In the genomic region with DNA sequence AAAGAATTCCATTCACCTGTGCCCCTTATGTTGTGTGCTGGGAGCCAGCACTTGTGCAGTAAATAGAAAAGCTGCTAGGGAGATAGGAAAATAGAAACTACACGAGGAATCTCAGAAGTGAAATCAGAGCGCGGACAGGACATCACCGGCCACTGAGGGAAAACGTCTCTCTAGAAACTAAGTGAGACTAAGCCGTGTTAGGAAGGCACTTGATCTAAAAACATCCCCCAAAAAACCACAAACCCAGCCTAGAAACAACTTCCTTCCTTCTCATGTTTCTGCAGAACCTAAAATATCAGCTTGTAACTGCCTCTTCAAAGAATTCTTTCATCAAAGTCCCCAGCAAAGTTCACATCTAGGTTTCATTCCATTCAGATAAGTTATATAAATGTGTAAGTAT, we compare ENCODE assay signal across 14 mouse cellular contexts. TPM values are rescaled to one million over a fixed set of nuclear protein-coding genes. Genes with fewer than 3 reads are reported as not detected.
A peak's percentile ranks its signal among the peaks of the same experiment; 100 is the strongest.
DNase-seq lines count a peak whose midpoint lies in the region; ATAC-seq and TF ChIP-seq lines count a peak whose summit lies in the region.
"Had no signal": no experiment of that assay in that cellular context is flagged by ENCODE, and none has a peak within 500 bp of the region (broad histone marks: within the 10 kb centered on the region; RNA-seq: fewer than 3 reads in every experiment).

No protein-coding gene starts in this region.

- H3K9me3 ChIP-seq in lung, postnatal 0 days (ENCODE audit: low read length) = no peaks in the 10 kb centered on the region
- no peaks in the 10 kb centered on the region for H3K9me3 ChIP-seq in heart, postnatal 0 days (replicated peaks; ENCODE audit: control insufficient read depth, low read length)
- H3K9me3 ChIP-seq: hindbrain, embryonic 13.5 days; midbrain, embryonic 13.5 days; neural tube, embryonic 13.5 days had no signal

- H3K27me3 ChIP-seq in lung, postnatal 0 days (replicated peaks; ENCODE audit: insufficient read depth, low read length) = no peaks in the 10 kb centered on the region
- no peaks in the 10 kb centered on the region for H3K27me3 ChIP-seq in heart, postnatal 0 days (ENCODE audit: control insufficient read depth, insufficient read depth, low read length)
- H3K27me3 ChIP-seq: hindbrain, embryonic 13.5 days; midbrain, embryonic 13.5 days; neural tube, embryonic 13.5 days had no signal

- no peak overlapping the region for H3K4me2 ChIP-seq in lung, postnatal 0 days (replicated peaks; ENCODE audit: low read depth, low read length)
- H3K4me2 ChIP-seq in heart, postnatal 0 days (ENCODE audit: low read depth, low read length) = peak overlapping the region; percentile 42
- H3K4me2 ChIP-seq: hindbrain, embryonic 13.5 days; midbrain, embryonic 13.5 days; neural tube, embryonic 13.5 days had no signal

- TF ChIP-seq CTCF in gastrocnemius, adult 2 months (IDR thresholded peaks at IDR 0.05) = no peak
- no peak for TF ChIP-seq CTCF in lung, postnatal 0 days (IDR thresholded peaks at IDR 0.05)
- TF ChIP-seq CTCF in heart, postnatal 0 days (IDR thresholded peaks at IDR 0.05; ENCODE audit: low read depth) = no peak

- no peak overlapping the region for H3K9ac ChIP-seq in lung, postnatal 0 days (replicated peaks; ENCODE audit: low read depth)
- H3K9ac ChIP-seq in heart, postnatal 0 days (replicated peaks; ENCODE audit: low read depth, low read length) = no peak overlapping the region
- H3K9ac ChIP-seq: hindbrain, embryonic 13.5 days; midbrain, embryonic 13.5 days; neural tube, embryonic 13.5 days had no signal

- no peak for TF ChIP-seq EP300 in lung, postnatal 0 days (IDR thresholded peaks at IDR 0.05)
- TF ChIP-seq EP300 in heart, postnatal 0 days (IDR thresholded peaks at IDR 0.05; ENCODE audit: low read depth) = no peak

- no peak for DNase-seq in gastrocnemius, adult 2 months
- no peak for DNase-seq in gastrocnemius, postnatal 14 days
- DNase-seq in lung, postnatal 25 days (ENCODE audit: low spot score) = peak; percentile 37
- DNase-seq in lung, postnatal 0 days (ENCODE audit: low spot score) = no peak
- no peak for DNase-seq in heart, postnatal 0 days (ENCODE audit: low spot score)
- DNase-seq in thymus, postnatal 0 days (ENCODE audit: low spot score) = peak; percentile 67
- DNase-seq in embryo, embryonic 10 days (ENCODE audit: low spot score) = no peak
- no peak for DNase-seq in right cerebral cortex, postnatal 4 days
- DNase-seq: adrenal gland, adult 8-10 months; lung, adult 2 months had no signal

- no peak for ATAC-seq in lung, postnatal 0 days
- ATAC-seq in heart, postnatal 0 days (ENCODE audit: insufficient read depth, low read depth) = no peak
- ATAC-seq: midbrain, embryonic 13.5 days had no signal

- intact Hi-C loops in gastrocnemius, adult 2 months (cut with DNase I) = no loop called here
- intact Hi-C loops in gastrocnemius, postnatal 14 days (cut with DNase I; ENCODE audit: low total_unique reads) = no loop called here

- H3K36me3 ChIP-seq in lung, postnatal 0 days (ENCODE audit: insufficient read depth, low read length) = no peaks in the 10 kb centered on the region
- H3K36me3 ChIP-seq in heart, postnatal 0 days (replicated peaks; ENCODE audit: control insufficient read depth, insufficient read depth, low read length) = no peaks in the 10 kb centered on the region
- H3K36me3 ChIP-seq: hindbrain, embryonic 13.5 days; midbrain, embryonic 13.5 days; neural tube, embryonic 13.5 days had no signal

- 36% methylated on average over 6 of the region's 6 CpGs for WGBS in lung, postnatal 0 days
- 8% methylated on average over 6 of the region's 6 CpGs for WGBS in heart, postnatal 0 days

- H3K4me1 ChIP-seq in lung, postnatal 0 days (ENCODE audit: insufficient read depth, low read depth, low read length) = peaks cover 10% of the 10 kb centered on the region; the same call in 1 of the 2 replicates
- peaks cover 53% of the 10 kb centered on the region for H3K4me1 ChIP-seq in heart, postnatal 0 days (ENCODE audit: control insufficient read depth, insufficient read depth)
- H3K4me1 ChIP-seq: hindbrain, embryonic 13.5 days; midbrain, embryonic 13.5 days; neural tube, embryonic 13.5 days had no signal

- H3K27ac ChIP-seq in gastrocnemius, adult 2 months = no peak overlapping the region
- H3K27ac ChIP-seq in lung, postnatal 0 days (ENCODE audit: low read length) = no peak overlapping the region
- peak overlapping the region; percentile 55; the same call in 1 of the 2 replicates for H3K27ac ChIP-seq in heart, postnatal 0 days (ENCODE audit: low read depth)
- H3K27ac ChIP-seq: hindbrain, embryonic 13.5 days; layer of hippocampus, adult 2 months; midbrain, embryonic 13.5 days; neural tube, embryonic 13.5 days had no signal

- 0 out of 2 replicates have a peak overlapping the region, but pooled peaks have one; percentile 26 for H3K4me3 ChIP-seq in gastrocnemius, adult 2 months
- no peak overlapping the region for H3K4me3 ChIP-seq in lung, postnatal 0 days (ENCODE audit: low read depth, low read length)
- H3K4me3 ChIP-seq in heart, postnatal 0 days (ENCODE audit: low read depth, low read length) = no peak overlapping the region
- H3K4me3 ChIP-seq: hindbrain, embryonic 13.5 days; layer of hippocampus, adult 2 months; midbrain, embryonic 13.5 days; neural tube, embryonic 13.5 days had no signal

RNA-seq across cellular contexts. Expression of gene Cobll1, which starts 50.6 kb away (rescaled TPM):
- 1 to 10 TPM; 4.4 to 5.7 TPM for total RNA-seq in gastrocnemius, adult 2 months (2021)
- 1 to 10 TPM; 6.3 to 6.4 TPM for total RNA-seq in gastrocnemius, postnatal 14 days (2021)
- polyA plus RNA-seq in lung, postnatal 0 days (2015; fragmentation: Nextera tagmentation; extraction: Ambion mirVana) = 8.8 and 9.4 TPM in 2 replicates
- total RNA-seq in heart, postnatal 0 days (2014; rRNA removed; ENCODE audit: low replicate concordance) = 8.2 and 8.6 TPM in 2 replicates
- polyA plus RNA-seq in heart, postnatal 0 days (2015; fragmentation: Nextera tagmentation; extraction: Ambion mirVana) = 10.2 and 11.0 TPM in 2 replicates
- 3.9 and 4.5 TPM in 2 replicates for polyA plus RNA-seq in thymus, postnatal 0 days (2015; fragmentation: Nextera tagmentation; extraction: Ambion mirVana)

Comparison
In these comparisons a context has a peak if more than half of its experiments do, and no peak if none do; other contexts are left out.
1. DNase-seq: peak in lung, postnatal 25 days (single experiment) and thymus, postnatal 0 days (single experiment); none in gastrocnemius, adult 2 months (single experiment), gastrocnemius, postnatal 14 days (single experiment), lung, postnatal 0 days (single experiment), heart, postnatal 0 days (single experiment), embryo, embryonic 10 days (single experiment) and right cerebral cortex, postnatal 4 days (single experiment).